Mouse (Mus musculus): ENCODE results near the gene Rai14. TPM values are rescaled to one million over a fixed set of nuclear protein-coding genes. Genes with fewer than 3 reads are reported as not detected.

Rai14 gene
- polyA plus RNA-seq, 1 experiment = 27.4 TPM

DNA sequence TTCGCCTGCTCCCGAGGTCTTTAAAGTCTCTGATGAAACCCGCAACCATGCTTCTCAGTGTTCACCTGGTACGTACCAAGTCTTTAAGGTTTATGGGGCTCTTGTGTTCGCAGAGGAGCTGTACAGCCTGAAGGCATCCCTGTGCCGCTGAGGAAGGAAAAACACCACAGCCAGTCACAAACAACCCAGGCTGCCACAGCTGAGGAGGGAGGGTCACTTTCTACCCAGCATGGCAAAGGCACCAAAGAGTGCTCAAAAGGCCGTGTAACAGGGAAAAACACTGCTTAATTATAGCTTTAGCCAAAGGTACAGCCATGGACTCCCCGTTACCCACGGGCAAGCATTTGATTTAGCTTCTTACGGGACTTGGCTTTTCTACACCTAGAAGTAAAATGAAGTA is 119.5 kb downstream of the Rai14 start:
- Histone ChIP-seq H3K79me2 (ENCODE audit: control insufficient read depth, insufficient read depth) (no peaks in the 10 kb centered on the region), H3K4me3 (no peak overlapping the region), H3K4me2 (ENCODE audit: low read depth) (no peak overlapping the region), H3ac (ENCODE audit: control insufficient read depth, insufficient read length) (no peak overlapping the region), H3K36me3 (ENCODE audit: control insufficient read depth, insufficient read depth) (peaks cover 16% of the 10 kb centered on the region), H3K27me3 (ENCODE audit: control insufficient read depth, insufficient read depth, insufficient read length) (no peaks in the 10 kb centered on the region)
- TF ChIP-seq POLR2AphosphoS2 (IDR thresholded peaks at IDR 0.05; ENCODE audit: insufficient read length, low read depth) (no peak), TCF12 (IDR thresholded peaks at IDR 0.05; ENCODE audit: insufficient read depth, poor library complexity, severe bottlenecking) (no peak), E2F4 (IDR thresholded peaks at IDR 0.05; ENCODE audit: insufficient read depth) (no peak), USF1 (IDR thresholded peaks at IDR 0.05; ENCODE audit: low read depth) (no peak), MYOG (IDR thresholded peaks at IDR 0.05; ENCODE audit: control insufficient read depth in 1 of 3, insufficient read depth in 1 of 3, insufficient read length in 2 of 3, low read depth in 2 of 3) (no peak), TCF3 (IDR thresholded peaks at IDR 0.05; ENCODE audit: insufficient read length, low read depth) (no peak), CEBPB (IDR thresholded peaks at IDR 0.05; ENCODE audit: insufficient read depth, poor library complexity, severe bottlenecking) (no peak), REST (IDR thresholded peaks at IDR 0.05; ENCODE audit: insufficient read depth, insufficient read length) (no peak), POLR2A (IDR thresholded peaks at IDR 0.05; ENCODE audit: insufficient read length, low read depth) (no peak), MYOD1 (IDR thresholded peaks at IDR 0.05; ENCODE audit: control insufficient read depth in 1 of 3, insufficient read length in 2 of 3, low read depth in 2 of 3) (no peak), SRF (IDR thresholded peaks at IDR 0.05; ENCODE audit: control insufficient read depth, insufficient read length, low read depth) (no peak), MAX (IDR thresholded peaks at IDR 0.05; ENCODE audit: low read depth) (no peak)

DNA sequence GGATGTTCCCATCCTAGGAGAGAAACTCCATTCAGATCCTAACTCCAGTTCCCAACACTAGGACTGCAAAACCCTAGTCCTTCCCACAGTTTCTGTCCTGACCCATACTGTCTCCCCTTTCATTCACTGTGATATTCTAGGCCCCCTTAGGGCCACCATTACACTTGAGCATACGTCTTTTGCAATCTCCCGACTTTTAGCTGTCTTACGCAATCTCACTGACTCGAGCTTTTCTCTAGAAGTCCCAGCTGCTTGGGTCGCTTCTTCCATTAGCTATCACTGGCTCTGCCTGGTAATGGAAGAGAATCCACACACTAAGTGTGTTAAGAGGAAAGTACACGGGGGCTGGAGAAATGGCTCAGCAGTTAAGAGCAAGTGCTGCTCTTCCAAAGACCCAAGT is 121.3 kb downstream of the Rai14 start:
- Histone ChIP-seq H3K4me3 (no peak overlapping the region), H3ac (ENCODE audit: control insufficient read depth, insufficient read length) (no peak overlapping the region), H3K27me3 (ENCODE audit: control insufficient read depth, insufficient read depth, insufficient read length) (no peaks in the 10 kb centered on the region), H3K79me2 (ENCODE audit: control insufficient read depth, insufficient read depth) (no peaks in the 10 kb centered on the region), H3K4me2 (ENCODE audit: low read depth) (no peak overlapping the region), H3K36me3 (ENCODE audit: control insufficient read depth, insufficient read depth) (peaks cover 27% of the 10 kb centered on the region)
- TF ChIP-seq SRF (IDR thresholded peaks at IDR 0.05; ENCODE audit: control insufficient read depth, insufficient read length, low read depth) = no peak
- TF ChIP-seq TCF3 (IDR thresholded peaks at IDR 0.05; ENCODE audit: insufficient read length, low read depth) = no peak
- no peak for TF ChIP-seq POLR2A (IDR thresholded peaks at IDR 0.05; ENCODE audit: insufficient read length, low read depth)
- no peak for TF ChIP-seq MYOG (IDR thresholded peaks at IDR 0.05; ENCODE audit: control insufficient read depth in 1 of 3, insufficient read depth in 1 of 3, insufficient read length in 2 of 3, low read depth in 2 of 3)
- 0 out of 2 replicates have a peak, but pooled peaks have one; percentile 47 for TF ChIP-seq CEBPB (IDR thresholded peaks at IDR 0.05; ENCODE audit: insufficient read depth, poor library complexity, severe bottlenecking)

DNA sequence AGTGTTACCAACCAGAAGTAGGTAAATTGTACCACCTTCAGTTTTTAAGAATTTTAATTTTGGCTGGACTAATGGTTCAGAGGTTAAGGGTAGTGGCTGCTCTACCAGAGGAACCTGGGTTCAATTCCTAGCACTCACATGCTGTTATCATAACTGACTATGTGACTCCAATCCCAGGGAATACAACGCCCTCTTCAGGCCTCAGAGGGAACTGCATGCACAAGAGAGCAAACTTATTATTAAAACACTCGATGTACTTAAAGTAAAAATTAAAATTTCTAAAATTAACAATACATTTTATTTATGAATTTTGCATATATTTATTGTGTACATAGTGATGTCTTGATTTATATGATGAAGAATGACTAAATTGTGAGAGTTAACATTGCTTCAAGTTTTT is 127.9 kb downstream of the Rai14 start:
- TF ChIP-seq MAX (IDR thresholded peaks at IDR 0.05; ENCODE audit: low read depth) (no peak), MYOG (IDR thresholded peaks at IDR 0.05; ENCODE audit: control insufficient read depth in 1 of 3, insufficient read depth in 1 of 3, insufficient read length in 2 of 3, low read depth in 2 of 3) (no peak), POLR2A (IDR thresholded peaks at IDR 0.05; ENCODE audit: insufficient read length, low read depth) (no peak), USF1 (IDR thresholded peaks at IDR 0.05; ENCODE audit: low read depth) (no peak), SRF (IDR thresholded peaks at IDR 0.05; ENCODE audit: control insufficient read depth, insufficient read length, low read depth) (no peak), E2F4 (IDR thresholded peaks at IDR 0.05; ENCODE audit: insufficient read depth) (no peak), REST (IDR thresholded peaks at IDR 0.05; ENCODE audit: insufficient read depth, insufficient read length) (no peak), CEBPB (IDR thresholded peaks at IDR 0.05; ENCODE audit: insufficient read depth, poor library complexity, severe bottlenecking) (no peak), TCF3 (IDR thresholded peaks at IDR 0.05; ENCODE audit: insufficient read length, low read depth) (no peak), POLR2AphosphoS2 (IDR thresholded peaks at IDR 0.05; ENCODE audit: insufficient read length, low read depth) (no peak), MYOD1 (IDR thresholded peaks at IDR 0.05; ENCODE audit: control insufficient read depth in 1 of 3, insufficient read length in 2 of 3, low read depth in 2 of 3) (no peak), TCF12 (IDR thresholded peaks at IDR 0.05; ENCODE audit: insufficient read depth, poor library complexity, severe bottlenecking) (no peak)
- Histone ChIP-seq H3K27me3 (ENCODE audit: control insufficient read depth, insufficient read depth, insufficient read length) (no peaks in the 10 kb centered on the region), H3ac (ENCODE audit: control insufficient read depth, insufficient read length) (no peak overlapping the region), H3K4me2 (ENCODE audit: low read depth) (no peak overlapping the region), H3K4me3 (no peak overlapping the region), H3K36me3 (ENCODE audit: control insufficient read depth, insufficient read depth) (peaks cover 40% of the 10 kb centered on the region), H3K79me2 (ENCODE audit: control insufficient read depth, insufficient read depth) (no peaks in the 10 kb centered on the region)

DNA sequence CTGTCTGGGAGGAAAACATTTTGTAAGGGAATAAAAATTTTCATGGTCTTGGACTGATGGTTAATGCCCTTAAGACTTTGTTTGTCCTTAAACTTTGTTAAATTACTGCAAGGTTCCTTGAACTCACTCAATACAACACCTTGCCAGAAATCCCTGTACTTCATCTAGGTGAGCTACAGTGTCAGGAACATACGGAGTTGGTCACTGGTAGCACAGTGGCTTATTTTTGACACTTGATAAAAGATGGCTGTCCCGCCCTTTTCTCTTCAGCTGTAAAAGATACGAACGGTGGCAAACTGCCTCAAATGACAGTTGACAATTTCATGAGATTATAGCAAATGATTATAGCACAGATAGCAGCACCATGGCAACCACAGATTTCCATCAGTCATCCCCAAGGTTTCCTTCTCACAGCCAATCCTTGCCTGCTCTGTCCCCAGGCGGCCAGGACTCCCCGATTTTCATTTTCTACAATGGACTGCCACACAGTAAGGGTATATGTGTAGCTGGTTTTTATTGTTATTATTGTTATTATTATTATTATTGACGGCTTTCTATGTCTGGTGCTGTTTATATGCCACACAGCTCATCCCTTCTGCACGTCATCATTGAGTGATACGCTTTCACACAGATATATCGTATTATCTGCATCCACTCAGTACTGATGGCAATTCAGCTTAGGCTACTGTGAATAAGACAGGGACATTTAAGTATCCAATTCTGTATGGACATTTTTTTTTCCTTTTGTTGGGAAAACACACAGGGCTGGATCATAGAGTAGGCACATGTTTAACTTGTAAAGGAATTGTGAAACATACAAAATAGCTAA is 129.9 kb downstream of the Rai14 start:
- H3K4me3 ChIP-seq = no peak overlapping the region
- H3K79me2 ChIP-seq (ENCODE audit: control insufficient read depth, insufficient read depth) = no peaks in the 10 kb centered on the region
- no peak overlapping the region for H3ac ChIP-seq (ENCODE audit: control insufficient read depth, insufficient read length)
- peaks cover 40% of the 10 kb centered on the region for H3K36me3 ChIP-seq (ENCODE audit: control insufficient read depth, insufficient read depth)
- TF ChIP-seq REST (IDR thresholded peaks at IDR 0.05; ENCODE audit: insufficient read depth, insufficient read length) (no peak), POLR2A (IDR thresholded peaks at IDR 0.05; ENCODE audit: insufficient read length, low read depth) (no peak), E2F4 (IDR thresholded peaks at IDR 0.05; ENCODE audit: insufficient read depth) (no peak), MYOG (IDR thresholded peaks at IDR 0.05; ENCODE audit: control insufficient read depth in 1 of 3, insufficient read depth in 1 of 3, insufficient read length in 2 of 3, low read depth in 2 of 3) (no peak), POLR2AphosphoS2 (IDR thresholded peaks at IDR 0.05; ENCODE audit: insufficient read length, low read depth) (no peak), TCF12 (IDR thresholded peaks at IDR 0.05; ENCODE audit: insufficient read depth, poor library complexity, severe bottlenecking) (no peak), USF1 (IDR thresholded peaks at IDR 0.05; ENCODE audit: low read depth) (no peak), SRF (IDR thresholded peaks at IDR 0.05; ENCODE audit: control insufficient read depth, insufficient read length, low read depth) (no peak), TCF3 (IDR thresholded peaks at IDR 0.05; ENCODE audit: insufficient read length, low read depth) (no peak)
- no peak overlapping the region for H3K4me2 ChIP-seq (ENCODE audit: low read depth)
- no peaks in the 10 kb centered on the region for H3K27me3 ChIP-seq (ENCODE audit: control insufficient read depth, insufficient read depth, insufficient read length)
